Mouse (Mus musculus) limb, embryonic 11.5 days (tissue): ENCODE measurements around the gene Dscaml1. TPM values are rescaled to one million over a fixed set of nuclear protein-coding genes. Genes with fewer than 3 reads are reported as not detected.

Experiments used
- ATAC-seq: fragments of 200-750 bp; cut with Nextera tagmentation; 2 replicates; pipeline ENCODE4 v1.8.0; 2017; ENCODE audit warnings: low read depth; ENCODE audit not compliant: insufficient number of reproducible peaks, low FRiP score, low TSS enrichment
- DNase-seq: peaks from one replicate; pipeline ENCODE4 v3.0.0-alpha.2; 2015; ENCODE audit warnings: low spot score
- H3K27ac ChIP-seq: fragments of 300-500 bp; sonication (generic); replicated peaks from 2 replicates; pipeline ENCODE4 v1.5.1; 2014; ENCODE audit warnings: low read depth, mild to moderate bottlenecking, low read length
- H3K27me3 ChIP-seq: fragments of 300-500 bp; sonication (generic); 2 replicates; pipeline ENCODE4 v1.6.1; 2014; ENCODE audit warnings: mild to moderate bottlenecking, low read length, mixed read lengths; ENCODE audit not compliant: control insufficient read depth, insufficient read depth
- H3K36me3 ChIP-seq: fragments of 300-500 bp; sonication (generic); 2 replicates; pipeline ENCODE4 v1.6.1; 2014; ENCODE audit warnings: mild to moderate bottlenecking, low read length, moderate library complexity, mixed read lengths; ENCODE audit not compliant: control insufficient read depth, insufficient read depth
- H3K4me1 ChIP-seq: fragments of 300-500 bp; sonication (generic); 2 replicates; pipeline ENCODE4 v1.6.1; 2014; ENCODE audit warnings: low read length, mixed read lengths; ENCODE audit not compliant: control insufficient read depth, insufficient read depth
- H3K4me2 ChIP-seq: fragments of 300-500 bp; sonication (generic); 2 replicates; pipeline ENCODE4 v1.6.1; 2014; ENCODE audit warnings: low read depth, mild to moderate bottlenecking, moderate library complexity; ENCODE audit not compliant: severe bottlenecking
- H3K4me3 ChIP-seq: fragments of 300-500 bp; sonication (generic); 2 replicates; pipeline ENCODE4 v1.5.1; 2014; ENCODE audit warnings: low read depth, low read length
- H3K9ac ChIP-seq: fragments of 300-500 bp; sonication (generic); 2 replicates; pipeline ENCODE4 v1.6.1; 2014; ENCODE audit warnings: mild to moderate bottlenecking, low read length
- H3K9me3 ChIP-seq: fragments of 300-500 bp; sonication (generic); 2 replicates; pipeline ENCODE4 v1.6.1; 2016; ENCODE audit warnings: low read length; ENCODE audit not compliant: control insufficient read depth
- WGBS: fragments of 180-500 bp; shearing (Covaris S2); extraction: QIAGEN DNeasy Blood & Tissue Kit; methylation state at CpG from one replicate; pipeline ENCODE4 v1.1.7; 2014; 5-methylcytosine and 5-hydroxymethylcytosine counted together
- polyA plus RNA-seq: library from polyadenylated mRNA; unstranded; fragments of >200 nt; fragmentation: Nextera tagmentation; extraction: Ambion mirVana; gene quantifications from 2 replicates; pipeline ENCODE4 v1.2.1, GENCODE M21; 2014

The Dscaml1 gene
- polyA plus RNA-seq, 1 experiment from 2014 or later: 0.11 TPM

GRCm38 (mm10) chr9:45632520-45632919 lies 206.1 kb downstream of the Dscaml1 start:
- Histone ChIP-seq H3K9me3 (no peaks in the 10 kb centered on the region), H3K27ac (peak overlapping the region; percentile 55; the same call in 1 of the 2 replicates), H3K9ac (no peak overlapping the region), H3K36me3 (no peaks in the 10 kb centered on the region), H3K4me2 (no peak overlapping the region), H3K4me1 (0 out of 2 replicates have a peak, but pooled peaks cover 2% of the 10 kb centered on the region), H3K27me3 (no peaks in the 10 kb centered on the region), H3K4me3 (no peak overlapping the region)
- DNase-seq (peak; percentile 26), ATAC-seq (no peak)
- 56% methylated on average over 10 of the region's 10 CpGs for WGBS

GRCm38 (mm10) chr9:45633036-45633435 lies 206.6 kb downstream of the Dscaml1 start:
- Histone ChIP-seq H3K36me3 (no peaks in the 10 kb centered on the region), H3K27ac (peak overlapping the region; percentile 55; the same call in 1 of the 2 replicates), H3K4me3 (no peak overlapping the region), H3K4me1 (0 out of 2 replicates have a peak, but pooled peaks cover 2% of the 10 kb centered on the region), H3K27me3 (no peaks in the 10 kb centered on the region), H3K9ac (no peak overlapping the region), H3K9me3 (no peaks in the 10 kb centered on the region), H3K4me2 (no peak overlapping the region)
- WGBS: 60% methylated on average over 2 of the region's 2 CpGs
- DNase-seq (peak; percentile 26), ATAC-seq (no peak)

GRCm38 (mm10) chr9:45634978-45635377 lies 208.6 kb downstream of the Dscaml1 start:
- 67% methylated on average over 4 of the region's 4 CpGs for WGBS
- H3K27ac ChIP-seq: no peak overlapping the region
- H3K9ac ChIP-seq: no peak overlapping the region
- DNase-seq: no peak
- H3K4me3 ChIP-seq: no peak overlapping the region
- ATAC-seq: no peak
- H3K27me3 ChIP-seq: no peaks in the 10 kb centered on the region
- no peaks in the 10 kb centered on the region for H3K36me3 ChIP-seq
- no peak overlapping the region for H3K4me2 ChIP-seq
- 0 out of 2 replicates have a peak, but pooled peaks cover 2% of the 10 kb centered on the region for H3K4me1 ChIP-seq
- H3K9me3 ChIP-seq: no peaks in the 10 kb centered on the region

GRCm38 (mm10) chr9:45637346-45637745 lies 210.9 kb downstream of the Dscaml1 start:
- Histone ChIP-seq H3K9me3 (no peaks in the 10 kb centered on the region), H3K9ac (no peak overlapping the region), H3K4me1 (0 out of 2 replicates have a peak, but pooled peaks cover 2% of the 10 kb centered on the region), H3K27me3 (no peaks in the 10 kb centered on the region), H3K27ac (no peak overlapping the region), H3K36me3 (no peaks in the 10 kb centered on the region), H3K4me3 (no peak overlapping the region), H3K4me2 (no peak overlapping the region)
- no peak for ATAC-seq
- DNase-seq: no peak
- 54% methylated on average over 1 of the region's 1 CpGs for WGBS

GRCm38 (mm10) chr9:45638184-45638917 lies 211.9 kb downstream of the Dscaml1 start:
- no peak for ATAC-seq
- no peaks in the 10 kb centered on the region for H3K4me1 ChIP-seq
- H3K36me3 ChIP-seq: no peaks in the 10 kb centered on the region
- H3K4me2 ChIP-seq: no peak overlapping the region
- WGBS: 80% methylated on average over 6 of the region's 6 CpGs
- no peaks in the 10 kb centered on the region for H3K9me3 ChIP-seq
- no peak for DNase-seq
- no peak overlapping the region for H3K27ac ChIP-seq
- H3K9ac ChIP-seq: no peak overlapping the region
- H3K27me3 ChIP-seq: no peaks in the 10 kb centered on the region
- H3K4me3 ChIP-seq: no peak overlapping the region

- WGBS: 79% methylated on average over 6 of the region's 6 CpGs
- no peak for ATAC-seq
- no peaks in the 10 kb centered on the region for H3K27me3 ChIP-seq
Observed at GRCm38 (mm10) chr9:45644833-45645388, 218.5 kb downstream of the Dscaml1 start.

GRCm38 (mm10) chr9:45645526-45645925 lies 219.1 kb downstream of the Dscaml1 start:
- Histone ChIP-seq H3K27me3 (no peaks in the 10 kb centered on the region), H3K4me2 (no peak overlapping the region), H3K27ac (no peak overlapping the region), H3K4me1 (no peaks in the 10 kb centered on the region), H3K4me3 (no peak overlapping the region), H3K36me3 (no peaks in the 10 kb centered on the region), H3K9me3 (no peaks in the 10 kb centered on the region; the same call in 1 of the 2 replicates), H3K9ac (no peak overlapping the region)
- 76% methylated on average over 6 of the region's 6 CpGs for WGBS
- DNase-seq: no peak
- no peak for ATAC-seq

More at GRCm38 (mm10) chr9:45644833-45645388, 218.5 kb downstream of the Dscaml1 start:
- no peak overlapping the region for H3K27ac ChIP-seq
- no peak overlapping the region for H3K9ac ChIP-seq
- no peak overlapping the region for H3K4me2 ChIP-seq
- no peak overlapping the region for H3K4me3 ChIP-seq
- H3K9me3 ChIP-seq: no peaks in the 10 kb centered on the region; the same call in 1 of the 2 replicates
- DNase-seq: no peak
- H3K4me1 ChIP-seq: no peaks in the 10 kb centered on the region
- H3K36me3 ChIP-seq: no peaks in the 10 kb centered on the region

- no peak overlapping the region for H3K4me3 ChIP-seq
- no peak overlapping the region for H3K9ac ChIP-seq
- ATAC-seq (no peak), DNase-seq (no peak)
- no peaks in the 10 kb centered on the region for H3K4me1 ChIP-seq
- no peaks in the 10 kb centered on the region for H3K36me3 ChIP-seq
- H3K27ac ChIP-seq: no peak overlapping the region
- H3K4me2 ChIP-seq: no peak overlapping the region
- no peaks in the 10 kb centered on the region for H3K27me3 ChIP-seq
- no peaks in the 10 kb centered on the region; the same call in 1 of the 2 replicates for H3K9me3 ChIP-seq
- WGBS: 72% methylated on average over 13 of the region's 13 CpGs
Observed at GRCm38 (mm10) chr9:45651078-45651809, 224.8 kb downstream of the Dscaml1 start.
